Mouse (Mus musculus) liver, postnatal 0 days (tissue): ENCODE data around the gene Itih3.

Source experiments
- CTCF ChIP-seq: sonication (generic); IDR thresholded peaks from 2 replicates; pipeline ENCODE4 v1.5.1; 2016; ENCODE audit warnings: antibody characterized with exemption, low read depth
- EP300 ChIP-seq: IDR thresholded peaks from 2 replicates; pipeline ENCODE4 v1.6.1; 2016; ENCODE audit warnings: antibody characterized with exemption, low read depth, mild to moderate bottlenecking

- TF ChIP-seq EP300 (no peak), CTCF (no peak)
Observed at GRCm38 (mm10) chr14:30943038-30943437, 19.5 kb upstream of the Itih3 start, which contains the start of gene Itih1.
